Mouse (Mus musculus) adrenal gland, adult 18-20 months (tissue): Measurements from ENCODE around the gene Igsf11. TPM values are rescaled to one million over a fixed set of nuclear protein-coding genes. Genes with fewer than 3 reads are reported as not detected.

Experiments used
- DNase-seq, 2 experiments: peaks; one replicate each; pipeline ENCODE4 v3.0.0; 2021 to 2022; ENCODE audit warnings: low spot score in 2 of 2
- long read RNA-seq, 2 experiments: library from polyadenylated mRNA; stranded (forward); transcript quantifications; one replicate each; pipeline ENCODE4 v2.0.0; 2021
- total RNA-seq, 2 experiments: library from RNA; stranded (reverse); gene quantifications; 1 replicate in 1 of 2; 2 replicates in 1 of 2; pipeline ENCODE4 v1.2.3; 2021

Gene Igsf11
- 10 to 100 TPM in 1 of 2 experiments, 1 to 10 TPM in 1; 4.9 to 40.9 TPM for total RNA-seq
- long read RNA-seq, experiment 1, partial matches to known transcripts, result 0 of 2 reads
- long read RNA-seq, experiment 1, other reads (novel, unspliced or antisense), result 0 of 2 reads
- long read RNA-seq, experiment 2, transcript Igsf11-201 (7 exons, 3,443 nt), result major isoform, 14 of 18 reads
- long read RNA-seq, experiment 2, partial matches to known transcripts, result 3 of 18 reads
- long read RNA-seq, experiment 2, other reads (novel, unspliced or antisense), result 1 of 18 reads

DNA sequence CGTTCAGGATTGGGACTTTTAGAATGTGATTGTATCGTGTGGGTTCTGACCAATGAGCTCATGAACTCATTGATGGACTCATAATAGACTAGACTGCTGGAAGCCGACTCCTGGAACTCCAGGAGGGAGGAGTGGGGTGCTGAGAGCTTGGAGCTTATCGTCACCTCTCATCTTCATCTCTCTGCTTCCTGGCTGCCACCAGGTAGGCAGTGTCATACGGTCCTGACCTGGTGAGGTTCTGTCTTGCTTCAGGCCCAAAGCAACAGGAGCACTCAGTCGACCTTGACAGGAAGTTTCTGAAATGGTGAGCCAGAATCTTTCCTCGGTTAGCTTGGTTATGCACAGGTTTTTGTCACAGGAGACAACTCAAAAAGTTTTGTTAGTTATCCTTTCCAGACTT lies at the start of gene Igsf11:
TSS of gene Igsf11 (plus strand) at position 301 of the 400 bp plus-strand sequence.
- DNase-seq, result no peak

DNA sequence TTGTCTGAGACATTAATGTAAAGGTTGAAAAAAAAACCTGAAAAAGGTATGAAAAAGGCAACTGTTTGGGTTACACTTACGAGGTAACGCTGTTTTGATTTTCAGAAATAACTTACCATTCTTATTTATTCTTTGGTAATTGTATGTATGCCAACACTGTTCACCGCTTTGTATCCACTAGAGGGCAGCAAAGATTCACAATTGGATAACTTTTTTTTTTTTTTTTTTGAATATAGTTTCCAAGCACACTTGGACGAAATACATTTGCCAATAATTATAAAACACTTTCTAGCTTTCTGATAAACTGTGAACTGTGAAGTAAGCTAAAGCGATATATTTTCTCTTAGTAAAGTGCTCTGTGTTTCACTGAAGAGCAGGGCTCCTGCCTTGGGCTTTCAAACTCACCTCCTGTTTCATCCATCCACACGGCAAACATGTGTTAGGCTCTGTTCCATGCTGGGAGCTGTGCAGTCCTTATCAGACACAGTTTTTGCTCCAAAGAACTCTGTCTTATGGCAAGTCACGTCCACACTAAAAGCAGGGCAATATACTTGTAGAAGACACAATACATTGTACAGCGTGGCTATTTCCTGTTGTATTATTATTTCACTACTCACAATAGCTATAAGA lies 34.2 kb upstream of the Igsf11 start:
- DNase-seq, result no peak

DNA sequence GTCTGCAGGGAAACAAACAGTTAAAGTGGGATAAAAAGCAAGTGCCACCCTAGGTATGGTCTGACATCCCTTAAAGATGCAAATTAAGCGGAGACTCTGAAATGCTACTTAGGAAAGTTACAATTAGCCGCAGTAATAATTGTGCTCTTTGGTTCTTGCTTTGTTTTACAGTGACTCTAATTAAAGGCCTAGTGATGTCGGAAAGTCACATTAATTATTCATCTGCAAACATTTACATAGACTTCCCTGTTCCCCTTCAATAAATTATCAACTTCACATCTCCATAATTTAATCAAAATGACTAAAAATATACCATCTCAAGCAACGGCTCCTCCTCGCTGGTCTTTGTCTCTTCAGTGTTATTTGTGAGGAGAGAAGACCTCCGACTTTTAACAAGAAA lies 31.9 kb upstream of the Igsf11 start:
- DNase-seq, result no peak

DNA sequence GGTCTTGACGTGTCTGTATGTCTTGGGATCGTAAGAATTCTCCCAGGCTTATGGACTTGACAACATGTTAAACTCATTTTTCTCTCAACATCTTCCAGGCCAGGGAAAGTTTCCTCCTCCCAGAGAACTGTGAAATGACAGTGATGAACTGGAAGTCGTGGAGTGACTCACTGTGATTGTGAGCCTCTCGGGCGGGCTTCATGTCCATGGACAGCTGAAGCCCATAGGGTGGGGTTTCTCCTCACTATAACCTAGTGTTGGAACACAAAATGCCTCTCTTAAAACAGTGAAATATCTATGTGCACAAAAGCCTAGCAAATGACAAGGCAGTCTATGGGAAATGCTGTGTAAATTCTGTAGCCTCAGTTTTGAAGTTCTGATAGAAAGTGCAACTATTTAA lies 28.1 kb upstream of the Igsf11 start:
- no peak for DNase-seq

DNA sequence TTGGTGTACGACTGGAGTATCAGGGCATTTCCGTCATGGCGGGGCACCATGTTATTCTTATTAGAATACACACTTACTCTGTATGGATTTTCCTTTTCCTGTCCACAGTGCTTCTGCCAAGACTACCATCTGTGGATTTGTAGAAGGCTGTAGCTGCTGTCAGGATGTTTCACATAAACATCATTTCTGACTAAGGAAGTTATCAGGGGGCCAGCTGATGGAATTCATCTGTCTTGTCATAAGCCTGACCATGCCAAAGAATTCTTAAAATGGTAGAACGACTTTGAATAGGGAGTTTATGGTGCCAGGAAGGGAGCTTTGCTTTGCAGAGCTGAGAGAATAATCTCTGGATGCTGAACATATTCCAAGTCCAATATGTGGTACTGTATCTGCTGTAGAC lies 19.2 kb upstream of the Igsf11 start:
- DNase-seq, result no peak

DNA sequence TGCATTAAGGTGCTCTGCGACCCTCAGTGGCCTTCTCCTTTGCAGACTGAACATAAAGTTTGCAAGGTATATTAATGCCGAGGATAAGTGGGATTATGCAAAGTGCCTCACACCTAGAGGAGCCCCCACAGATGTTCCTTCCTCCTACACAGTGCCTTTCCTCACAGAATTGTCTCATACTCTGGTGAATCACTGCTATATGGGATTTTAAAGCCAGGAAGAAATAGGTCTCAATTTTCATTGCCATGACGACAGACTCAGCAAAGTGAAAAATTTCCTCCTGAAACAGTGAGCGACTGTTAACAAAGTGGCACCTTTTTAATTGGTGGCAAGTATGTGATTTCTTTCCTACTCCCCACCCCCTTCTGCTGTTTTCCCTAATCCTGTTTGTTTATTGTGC lies 18.0 kb upstream of the Igsf11 start:
- DNase-seq, result no peak

DNA sequence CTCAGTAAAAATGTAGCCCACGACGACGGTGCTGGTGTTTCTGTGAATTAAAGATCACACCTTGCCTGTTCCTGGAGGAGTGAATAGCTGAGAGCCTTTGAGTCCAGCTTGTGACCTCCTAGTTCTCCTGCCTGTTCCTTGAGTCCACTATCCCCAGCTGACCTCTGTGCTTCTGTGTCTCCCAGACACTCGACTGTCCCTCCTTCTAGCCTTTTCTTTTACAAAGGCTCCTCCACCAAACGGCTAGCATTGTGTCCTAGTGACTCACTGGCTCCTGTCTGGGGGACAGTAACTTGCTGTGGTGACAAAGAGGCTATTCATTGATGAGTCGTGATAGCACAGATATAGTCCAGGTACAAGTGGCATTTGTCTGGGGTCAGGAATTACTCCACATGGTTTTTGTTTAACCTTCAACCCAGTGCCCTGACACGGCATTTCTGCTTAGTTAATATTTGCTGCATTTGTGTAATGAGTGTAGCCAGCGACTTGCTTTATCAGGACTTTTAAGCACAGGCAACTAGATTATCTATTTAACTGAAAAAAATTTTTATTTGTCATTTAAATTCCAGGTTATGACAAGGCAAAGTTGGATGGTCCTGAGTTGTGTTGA lies 6.5 kb downstream of the Igsf11 start:
- DNase-seq, result no peak

DNA sequence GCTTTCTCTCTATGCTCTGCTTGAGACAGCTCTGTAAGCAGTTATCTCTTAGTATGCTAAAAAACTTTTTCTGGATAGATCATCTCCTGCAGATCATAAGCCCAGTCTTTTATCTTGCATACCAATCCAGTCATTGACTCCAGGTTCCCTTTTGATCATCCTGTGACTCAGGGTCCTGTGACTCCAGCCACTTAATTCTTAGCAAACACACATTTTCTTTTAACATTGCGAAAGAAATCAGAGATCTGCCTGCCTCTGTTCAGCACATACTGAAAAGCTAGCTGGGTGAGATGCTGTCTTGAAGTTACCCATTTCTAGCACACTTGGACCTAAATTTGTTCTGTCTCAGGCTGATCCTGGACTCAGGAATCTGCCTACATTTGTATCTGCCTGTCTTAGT lies 7.6 kb downstream of the Igsf11 start:
- no peak for DNase-seq

DNA sequence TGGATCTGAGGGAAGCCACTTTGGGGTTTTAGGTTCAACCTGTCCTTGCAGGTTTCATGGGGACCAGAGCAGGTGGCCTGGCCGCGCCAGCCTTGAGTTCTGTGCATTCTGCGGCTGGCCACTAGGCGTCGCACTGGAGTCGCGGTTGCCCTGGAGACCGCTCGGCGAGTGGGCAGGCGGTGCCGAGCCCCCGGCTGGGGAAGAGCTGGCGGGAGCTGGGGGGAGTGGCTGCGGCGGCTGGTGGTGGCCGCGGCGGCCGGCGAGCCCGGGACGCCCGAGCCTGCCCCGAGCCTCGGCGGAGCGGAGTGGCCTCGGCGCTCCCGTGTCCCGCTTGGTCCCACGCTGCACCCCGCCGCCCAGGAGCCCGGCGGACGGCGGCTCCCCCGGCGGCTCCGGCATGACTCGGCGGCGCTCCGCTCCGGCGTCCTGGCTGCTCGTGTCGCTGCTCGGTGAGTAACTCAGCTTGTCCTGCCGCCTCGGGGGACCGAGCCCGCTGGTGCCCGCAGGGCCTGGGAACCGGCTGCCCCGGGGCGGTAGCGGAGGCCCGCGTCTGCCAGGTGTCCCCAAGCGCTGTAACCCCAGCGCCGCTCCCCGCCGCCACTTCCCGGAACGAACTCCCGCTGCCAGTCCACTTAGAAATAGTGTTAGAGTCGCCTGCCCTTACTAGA lies 9.8 kb downstream of the Igsf11 start:
- peak; percentile 96 to 97 for DNase-seq

DNA sequence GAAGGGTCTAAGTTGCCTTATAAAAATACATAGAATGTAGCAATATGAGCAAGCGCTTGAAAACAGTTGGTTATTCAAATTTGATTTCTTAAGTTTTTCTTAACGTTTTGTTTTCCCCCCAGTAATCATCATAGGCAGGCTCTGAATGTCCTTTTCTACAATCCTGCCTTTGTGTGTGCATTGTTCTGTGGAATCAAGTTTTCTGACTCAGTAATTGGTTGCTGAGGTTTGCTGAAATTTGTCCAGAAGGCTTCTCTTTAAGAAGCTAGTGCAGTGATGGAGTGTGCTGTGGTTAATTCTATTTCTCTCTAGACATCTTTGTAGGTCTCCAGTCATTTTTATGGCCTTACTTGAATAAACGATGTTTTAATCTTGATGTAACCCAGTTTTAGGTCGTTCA lies 10.5 kb downstream of the Igsf11 start:
- no peak for DNase-seq

DNA sequence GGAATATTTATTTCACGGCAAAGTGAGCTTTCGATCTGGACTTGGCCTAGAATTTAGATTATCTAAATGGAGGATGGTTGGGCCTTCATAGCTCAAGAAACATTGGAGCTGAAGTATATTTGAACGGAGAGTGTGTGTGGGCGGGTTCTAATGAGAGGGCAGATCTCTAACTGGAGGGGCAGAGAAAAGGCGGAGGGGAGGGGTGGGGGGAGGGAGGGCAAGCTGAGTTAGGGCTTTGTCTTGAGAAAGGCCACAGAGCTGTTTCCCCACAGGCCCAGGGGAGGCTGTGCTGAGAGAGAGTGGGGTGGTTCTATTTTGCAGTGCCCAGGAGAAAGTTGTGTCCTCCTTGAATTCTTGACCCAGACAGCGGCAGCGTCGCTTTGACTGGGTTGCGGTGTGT lies 11.7 kb downstream of the Igsf11 start:
- no peak for DNase-seq

DNA sequence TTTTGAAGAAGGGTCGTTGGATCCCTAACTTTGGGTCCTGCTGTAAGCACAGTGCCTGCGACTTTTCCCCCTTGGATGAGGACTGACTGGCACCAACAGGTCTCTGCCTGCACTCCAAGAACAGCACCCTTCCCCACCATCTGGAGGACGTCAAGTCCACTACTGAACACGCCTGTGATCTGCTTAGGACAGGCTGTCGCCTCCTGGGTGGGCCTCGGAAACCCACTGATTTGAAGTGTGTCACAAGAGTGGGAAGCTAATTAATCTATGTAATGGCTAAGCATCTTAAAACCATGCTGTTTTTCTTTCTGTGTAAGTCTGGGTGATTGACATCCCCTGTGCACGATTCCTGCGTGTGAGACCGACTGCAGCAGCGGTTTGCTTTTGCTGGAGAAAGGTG lies 13.4 kb downstream of the Igsf11 start:
- DNase-seq, result no peak

DNA sequence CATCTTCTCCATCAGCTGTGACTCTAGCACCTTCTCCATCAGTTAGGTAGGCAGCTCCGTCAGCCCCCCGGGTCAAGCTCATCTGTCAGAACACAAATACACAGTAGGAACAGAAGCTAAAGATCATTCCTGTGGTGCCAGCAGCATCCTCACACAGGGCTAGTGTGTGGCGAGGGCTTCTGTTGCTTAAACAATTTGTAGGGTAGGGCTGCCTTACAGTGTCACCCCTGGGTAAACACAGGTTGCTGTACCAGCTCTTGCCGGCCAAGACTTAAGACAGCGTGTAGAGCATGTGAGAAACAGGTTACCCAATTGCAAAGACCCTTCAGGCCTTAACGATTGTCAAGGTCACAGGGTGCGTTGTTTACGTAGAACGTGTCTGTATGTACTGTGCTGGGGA lies 15.8 kb downstream of the Igsf11 start:
- DNase-seq, result no peak

DNA sequence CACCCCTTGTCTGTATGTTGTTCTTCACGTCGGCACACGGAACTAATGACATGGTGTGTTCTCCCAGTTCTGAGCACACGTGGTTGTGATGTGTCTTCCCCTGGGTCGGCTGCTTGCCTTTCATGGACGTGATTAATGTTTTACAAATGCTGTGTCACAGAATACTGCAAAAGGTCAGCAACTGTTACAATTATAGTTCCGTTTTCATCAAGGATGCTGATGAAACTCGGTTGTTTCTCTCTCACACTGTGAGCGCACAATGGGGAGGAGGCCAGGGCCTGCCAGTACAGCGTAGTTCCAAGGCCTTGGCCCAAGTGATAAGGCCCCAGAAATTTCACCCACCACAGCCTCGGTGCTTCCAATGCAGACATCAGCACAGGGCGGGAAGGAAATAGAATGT lies 17.0 kb downstream of the Igsf11 start:
- peak in 1 of 2 experiments; percentile 22 for DNase-seq

DNA sequence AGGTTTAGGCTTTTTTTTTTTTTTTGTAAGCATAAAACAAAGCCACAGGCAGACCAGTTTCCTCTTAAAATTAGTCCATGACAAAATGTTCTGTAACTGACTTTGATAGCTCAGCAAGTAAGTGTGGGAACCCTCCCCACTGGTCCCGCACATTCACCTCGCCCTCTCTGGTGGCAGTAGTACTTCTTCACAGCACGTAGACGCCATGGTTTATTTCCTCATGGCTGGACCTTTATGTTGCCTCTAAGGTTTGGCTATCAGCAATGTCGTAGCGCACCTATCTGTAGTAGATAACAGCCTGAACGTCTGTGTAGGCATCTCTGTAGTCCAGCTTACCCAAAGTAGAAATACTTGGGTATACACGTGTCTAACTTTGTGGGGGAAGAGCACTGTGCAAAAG lies 17.6 kb downstream of the Igsf11 start:
- no peak for DNase-seq

DNA sequence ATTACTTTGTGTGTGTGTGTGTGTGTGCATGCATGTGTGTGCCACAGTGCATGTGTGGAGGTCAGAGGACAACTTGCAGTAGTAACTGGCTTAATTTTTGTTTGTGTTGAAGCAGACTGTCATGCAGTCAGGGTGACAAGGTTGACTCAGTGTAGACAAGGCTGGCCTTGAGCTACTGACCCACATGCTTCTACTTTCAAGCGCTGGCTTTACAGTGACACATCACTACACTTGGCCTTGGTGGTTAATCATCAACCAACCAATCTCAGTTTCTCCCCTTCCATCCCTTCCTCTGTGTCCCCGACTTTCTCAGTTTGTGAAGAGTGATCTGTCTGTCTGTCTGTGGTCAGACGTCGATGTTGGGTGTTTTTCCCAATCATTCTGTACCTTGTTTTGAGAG lies 23.0 kb downstream of the Igsf11 start:
- DNase-seq, result peak in 1 of 2 experiments; percentile 31

DNA sequence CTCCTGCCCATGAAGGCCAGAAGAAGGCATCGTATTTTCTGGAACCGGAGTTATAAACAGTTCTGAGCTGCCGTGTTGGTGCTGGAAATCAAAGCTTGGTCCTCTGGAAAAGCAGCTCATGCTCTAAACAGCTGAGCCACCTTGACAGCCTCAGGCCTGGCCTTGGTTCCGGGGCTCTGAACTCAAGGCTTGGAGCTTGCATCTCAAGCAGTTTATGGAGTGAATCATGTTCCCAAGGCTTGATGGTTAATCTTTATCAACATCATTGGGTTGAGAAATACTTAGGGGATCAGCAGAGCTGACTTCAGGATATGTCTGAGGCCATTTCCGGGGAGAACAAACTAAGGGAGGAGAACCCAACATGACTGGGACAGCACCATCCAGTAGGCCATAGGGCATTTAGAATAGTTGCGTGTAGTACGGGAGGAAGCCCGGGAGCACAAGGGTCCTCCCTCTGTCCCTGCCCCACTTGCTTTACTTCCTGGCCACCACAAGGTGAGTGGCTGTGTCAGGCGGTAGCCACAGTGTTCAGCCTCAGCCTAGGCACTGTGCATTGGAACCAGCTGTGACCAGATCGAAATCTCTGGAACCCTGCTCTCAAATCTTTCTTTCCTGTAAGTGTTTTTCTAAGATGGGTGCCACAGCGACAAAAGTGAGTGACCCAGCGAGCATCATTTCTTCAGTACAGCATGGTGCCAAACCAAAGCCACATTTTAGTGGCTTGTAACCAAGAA lies 23.7 kb downstream of the Igsf11 start:
- no peak for DNase-seq

DNA sequence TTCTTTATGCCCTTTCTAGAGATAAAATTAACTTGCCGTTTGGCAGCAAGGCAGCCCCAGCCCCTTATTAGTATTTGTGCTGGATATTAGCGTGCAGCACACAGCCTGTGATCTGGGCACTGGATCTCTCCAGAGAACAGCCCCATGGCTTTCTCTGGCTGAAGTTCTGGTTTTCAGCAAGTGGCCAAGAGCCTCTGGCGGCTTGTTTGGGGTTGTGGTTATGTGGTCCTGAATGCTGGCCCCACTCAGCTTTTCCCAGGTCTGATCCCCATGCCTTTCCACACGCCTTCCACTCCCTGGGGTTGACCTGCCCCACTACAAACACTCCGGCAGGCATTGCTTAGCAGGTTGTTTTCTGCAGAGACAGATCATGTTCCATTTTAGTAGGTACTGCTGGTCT lies 24.4 kb downstream of the Igsf11 start:
- DNase-seq, result no peak

DNA sequence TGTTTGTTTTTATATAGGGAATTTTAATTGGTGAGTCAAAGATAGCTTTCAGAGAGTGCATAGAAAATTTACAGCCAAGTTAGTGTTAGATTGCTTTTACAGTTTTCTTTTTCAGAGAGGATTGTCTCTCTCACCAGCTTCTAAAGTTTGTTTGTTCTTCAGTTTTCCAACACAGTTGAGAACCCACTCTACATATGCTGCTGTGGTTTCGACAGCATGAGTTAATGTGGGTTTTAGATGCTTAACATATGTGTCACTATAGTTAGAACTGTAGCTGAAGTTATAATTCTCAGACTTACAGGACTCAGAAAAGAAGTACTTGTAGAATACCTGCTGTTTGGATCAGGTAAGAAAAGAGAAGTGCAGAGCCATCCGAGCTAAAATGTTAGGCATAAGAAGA lies 25.6 kb downstream of the Igsf11 start:
- no peak for DNase-seq

DNA sequence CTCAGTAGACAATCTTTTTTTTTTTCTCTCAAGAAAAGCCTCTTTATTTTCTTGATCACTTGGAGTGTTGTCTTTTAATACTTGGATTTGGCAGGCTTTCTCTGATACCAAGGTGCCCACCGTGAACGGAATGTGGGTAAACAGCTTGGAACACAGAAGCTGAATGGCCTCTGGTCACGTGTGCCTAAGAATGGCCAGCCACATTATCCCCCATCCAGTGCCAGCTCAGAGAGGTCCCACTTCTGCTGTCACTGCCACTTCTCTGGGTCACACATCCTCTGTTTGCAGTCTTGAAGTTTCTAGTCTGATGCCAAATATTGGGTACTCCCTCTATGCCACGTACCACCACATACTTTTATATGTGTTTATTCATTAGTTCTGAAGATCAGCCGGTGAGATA lies 28.0 kb downstream of the Igsf11 start:
- DNase-seq, result no peak

DNA sequence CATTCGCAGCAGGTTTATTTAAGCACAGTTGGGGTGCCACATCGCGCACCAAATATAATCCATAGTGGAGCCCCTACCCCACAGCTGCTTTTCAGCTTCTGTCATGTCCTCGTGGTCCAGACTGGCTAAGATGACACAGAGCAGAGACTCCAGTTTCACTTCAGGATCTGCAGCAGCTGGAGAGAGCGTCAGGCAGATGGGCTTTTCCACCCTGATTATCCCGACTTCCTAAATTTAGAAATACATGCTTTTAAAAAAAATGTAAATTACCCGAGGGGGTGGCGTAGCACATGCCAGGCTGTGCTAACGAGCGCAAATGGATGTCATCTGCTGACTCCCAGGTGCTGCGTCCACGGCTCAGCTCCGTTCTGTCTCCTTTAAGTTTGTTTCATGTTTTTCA lies 32.5 kb downstream of the Igsf11 start:
- no peak for DNase-seq

DNA sequence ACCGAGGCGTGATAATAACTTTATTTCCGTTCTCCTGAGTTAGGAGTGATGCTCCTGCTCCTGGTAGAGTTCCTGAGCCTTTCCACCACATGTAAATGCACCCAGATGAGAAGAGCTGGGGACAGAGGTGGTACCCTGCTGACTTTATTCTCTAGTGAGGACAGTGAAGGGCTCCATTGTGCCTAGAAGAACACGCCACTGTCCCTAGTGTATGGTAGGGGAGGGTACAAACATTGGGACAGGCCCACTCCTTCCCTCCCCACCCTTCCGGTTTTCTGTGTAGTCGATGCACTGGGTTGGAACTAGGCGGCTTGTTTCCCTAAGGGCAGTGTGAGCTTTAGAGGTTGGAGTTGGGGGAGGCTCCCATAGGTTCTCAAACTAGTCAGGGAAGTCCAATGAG lies 36.3 kb downstream of the Igsf11 start:
- no peak for DNase-seq
